Mouse (Mus musculus) hindbrain, embryonic 12.5 days (tissue): ENCODE data around the gene Maml3. TPM values are rescaled to one million over a fixed set of nuclear protein-coding genes. Genes with fewer than 3 reads are reported as not detected.

ENCODE experiments used
- ATAC-seq: fragments of 200-750 bp; cut with Nextera tagmentation; 2 replicates; pipeline ENCODE4 v1.8.0; 2017; ENCODE audit warnings: moderate TSS enrichment; ENCODE audit not compliant: low FRiP score
- H3K27ac ChIP-seq: fragments of 300-500 bp; sonication (generic); 2 replicates; pipeline ENCODE4 v1.5.1; 2016; ENCODE audit warnings: mild to moderate bottlenecking
- H3K27me3 ChIP-seq: fragments of 300-500 bp; sonication (generic); 2 replicates; pipeline ENCODE4 v1.6.1; 2016; ENCODE audit warnings: mild to moderate bottlenecking
- H3K36me3 ChIP-seq: fragments of 300-500 bp; sonication (generic); 2 replicates; pipeline ENCODE4 v1.6.1; 2016; ENCODE audit warnings: mild to moderate bottlenecking
- H3K4me1 ChIP-seq: fragments of 300-500 bp; sonication (generic); 2 replicates; pipeline ENCODE4 v1.6.1; 2016
- H3K4me2 ChIP-seq: fragments of 300-500 bp; sonication (generic); replicated peaks from 2 replicates; pipeline ENCODE4 v1.6.1; 2016; ENCODE audit warnings: mild to moderate bottlenecking
- H3K4me3 ChIP-seq: fragments of 300-500 bp; sonication (generic); 2 replicates; pipeline ENCODE4 v1.5.1; 2016; ENCODE audit warnings: mild to moderate bottlenecking
- H3K9ac ChIP-seq: fragments of 300-500 bp; sonication (generic); 2 replicates; pipeline ENCODE4 v1.6.1; 2016; ENCODE audit warnings: mild to moderate bottlenecking, moderate library complexity
- H3K9me3 ChIP-seq: fragments of 300-500 bp; sonication (generic); replicated peaks from 2 replicates; pipeline ENCODE4 v1.6.1; 2016; ENCODE audit warnings: mild to moderate bottlenecking
- WGBS: fragments of 180-500 bp; shearing (Covaris S2); methylation state at CpG from one replicate; pipeline ENCODE4 v1.1.7; 2016; 5-methylcytosine and 5-hydroxymethylcytosine counted together
- polyA plus RNA-seq: library from polyadenylated mRNA; unstranded; fragments of >200 nt; fragmentation: Nextera tagmentation; extraction: Ambion mirVana; gene quantifications from 2 replicates; pipeline ENCODE4 v1.2.1, GENCODE M21; 2016

Maml3 gene
- polyA plus RNA-seq, 1 experiment from 2014 or later: 8.3 TPM

- peak overlapping the region; percentile 64; the same call in 1 of the 2 replicates for H3K27ac ChIP-seq
- H3K9me3 ChIP-seq: no peaks in the 10 kb centered on the region
- no peak overlapping the region for H3K4me2 ChIP-seq
- peaks cover 40% of the 10 kb centered on the region for H3K4me1 ChIP-seq
- H3K4me3 ChIP-seq: no peak overlapping the region
- no peaks in the 10 kb centered on the region for H3K36me3 ChIP-seq
- 63% methylated on average over 14 of the region's 14 CpGs for WGBS
- no peaks in the 10 kb centered on the region for H3K27me3 ChIP-seq
- no peak overlapping the region; the same call in 1 of the 2 replicates for H3K9ac ChIP-seq
- ATAC-seq: peak; percentile 27; the same call in 1 of the 2 replicates
Measured at GRCm38 (mm10) chr3:51729109-51729918, 375.6 kb downstream of the Maml3 start.

GRCm38 (mm10) chr3:51728456-51728855 lies 376.4 kb downstream of the Maml3 start:
- H3K9ac ChIP-seq: no peak overlapping the region
- no peaks in the 10 kb centered on the region for H3K9me3 ChIP-seq
- no peaks in the 10 kb centered on the region for H3K36me3 ChIP-seq
- no peaks in the 10 kb centered on the region for H3K27me3 ChIP-seq
- H3K27ac ChIP-seq: peak overlapping the region; percentile 52
- no peak overlapping the region for H3K4me3 ChIP-seq
- H3K4me1 ChIP-seq: peaks cover 40% of the 10 kb centered on the region
- no peak for ATAC-seq
- 76% methylated on average over 12 of the region's 12 CpGs for WGBS
- H3K4me2 ChIP-seq: no peak overlapping the region

DNA sequence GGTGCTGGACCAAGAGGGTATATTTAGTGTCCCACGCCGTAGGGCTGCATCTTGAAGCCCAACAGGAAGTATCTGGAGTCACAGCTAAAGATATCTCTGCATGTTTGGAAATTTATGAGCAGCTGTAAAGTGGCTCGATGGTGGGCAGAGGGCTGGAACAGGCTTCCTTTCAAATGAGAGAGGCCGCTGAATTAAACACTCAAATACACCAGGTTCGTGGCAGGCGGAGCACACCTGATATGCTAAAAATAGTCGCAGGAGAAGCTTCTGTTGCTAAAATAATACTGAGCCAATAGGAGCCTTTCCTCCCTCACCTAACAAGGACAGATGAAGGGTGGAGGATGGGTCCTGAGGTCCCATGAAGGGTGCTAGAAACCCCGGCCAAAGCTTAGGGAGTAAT lies 376.9 kb downstream of the Maml3 start:
- Histone ChIP-seq H3K9ac (no peak overlapping the region), H3K4me2 (no peak overlapping the region), H3K4me3 (no peak overlapping the region), H3K9me3 (no peaks in the 10 kb centered on the region), H3K27me3 (no peaks in the 10 kb centered on the region), H3K4me1 (peaks cover 40% of the 10 kb centered on the region), H3K27ac (peak overlapping the region; percentile 52; the same call in 1 of the 2 replicates), H3K36me3 (no peaks in the 10 kb centered on the region)
- ATAC-seq: no peak
- 78% methylated on average over 8 of the region's 8 CpGs for WGBS

- Histone ChIP-seq H3K4me1 (peaks cover 35% of the 10 kb centered on the region), H3K4me2 (no peak overlapping the region), H3K36me3 (no peaks in the 10 kb centered on the region), H3K9me3 (no peaks in the 10 kb centered on the region), H3K4me3 (no peak overlapping the region), H3K27me3 (no peaks in the 10 kb centered on the region), H3K27ac (no peak overlapping the region), H3K9ac (no peak overlapping the region)
- 69% methylated on average over 3 of the region's 3 CpGs for WGBS
- ATAC-seq: no peak
Measured at GRCm38 (mm10) chr3:51727487-51727886, 377.4 kb downstream of the Maml3 start.

DNA sequence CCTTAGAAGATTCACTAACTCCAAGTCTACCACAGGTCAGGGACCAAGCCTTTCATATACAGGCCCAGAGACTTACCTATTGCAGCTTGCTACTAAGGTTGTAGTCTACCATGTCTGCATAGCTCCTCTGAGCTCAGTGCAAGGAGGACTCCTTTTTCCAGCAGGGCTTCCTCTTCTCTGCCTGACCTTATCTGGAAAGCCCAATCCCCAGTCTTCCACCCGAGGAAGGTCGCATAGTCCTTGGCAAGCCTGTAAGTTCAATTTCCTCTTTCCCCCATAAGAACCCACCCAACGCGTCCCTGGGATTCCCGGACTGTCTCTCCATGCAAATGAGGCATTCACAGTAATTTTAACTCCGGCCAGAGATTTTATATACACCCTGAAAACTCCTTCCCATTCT lies 378.6 kb downstream of the Maml3 start:
- Histone ChIP-seq H3K4me1 (peaks cover 27% of the 10 kb centered on the region), H3K4me3 (no peak overlapping the region), H3K27me3 (no peaks in the 10 kb centered on the region), H3K9ac (no peak overlapping the region), H3K27ac (no peak overlapping the region), H3K9me3 (no peaks in the 10 kb centered on the region), H3K4me2 (no peak overlapping the region), H3K36me3 (no peaks in the 10 kb centered on the region)
- WGBS: 88% methylated on average over 6 of the region's 6 CpGs
- no peak for ATAC-seq

DNA sequence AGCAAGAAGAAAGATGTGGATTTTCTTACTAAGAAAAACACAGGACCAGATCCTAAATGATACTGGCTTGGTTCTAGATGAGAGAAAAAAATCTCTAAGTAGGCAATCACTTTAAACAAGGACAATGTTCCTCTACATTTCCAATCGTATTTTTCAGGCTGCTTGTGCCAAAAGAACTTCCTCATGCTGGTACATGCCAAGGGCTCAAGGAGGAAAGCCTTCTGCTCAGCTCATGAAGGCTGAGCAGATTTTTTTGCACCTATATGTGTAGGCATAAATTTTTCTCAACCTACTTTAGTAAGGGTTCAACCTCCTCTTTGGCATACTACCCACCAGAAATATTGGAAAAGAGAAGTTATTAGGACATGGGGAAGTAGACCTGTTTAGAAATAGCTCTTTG lies 384.9 kb downstream of the Maml3 start:
- no peak overlapping the region for H3K9ac ChIP-seq
- no peak overlapping the region for H3K27ac ChIP-seq
- H3K4me2 ChIP-seq: no peak overlapping the region
- no peaks in the 10 kb centered on the region for H3K36me3 ChIP-seq
- 84% methylated on average over 1 of the region's 1 CpGs for WGBS
- H3K4me3 ChIP-seq: no peak overlapping the region
- H3K27me3 ChIP-seq: no peaks in the 10 kb centered on the region
- H3K4me1 ChIP-seq: peaks cover 3% of the 10 kb centered on the region; the same call in 1 of the 2 replicates
- no peaks in the 10 kb centered on the region for H3K9me3 ChIP-seq
- no peak for ATAC-seq

- no peak overlapping the region for H3K9ac ChIP-seq
- no peaks in the 10 kb centered on the region for H3K36me3 ChIP-seq
- 84% methylated on average over 3 of the region's 3 CpGs for WGBS
- no peaks in the 10 kb centered on the region for H3K27me3 ChIP-seq
- no peak overlapping the region for H3K4me3 ChIP-seq
- H3K4me2 ChIP-seq: no peak overlapping the region
- no peak overlapping the region for H3K27ac ChIP-seq
- H3K9me3 ChIP-seq: no peaks in the 10 kb centered on the region
- ATAC-seq: no peak
- peaks cover 3% of the 10 kb centered on the region; the same call in 1 of the 2 replicates for H3K4me1 ChIP-seq
Measured at GRCm38 (mm10) chr3:51719373-51719772, 385.5 kb downstream of the Maml3 start.

- no peaks in the 10 kb centered on the region for H3K36me3 ChIP-seq
- 61% methylated on average over 3 of the region's 4 CpGs for WGBS
Measured at GRCm38 (mm10) chr3:51717909-51718308, 387.0 kb downstream of the Maml3 start.

GRCm38 (mm10) chr3:51717455-51717854 lies 387.4 kb downstream of the Maml3 start:
- Histone ChIP-seq H3K36me3 (no peaks in the 10 kb centered on the region), H3K4me1 (peaks cover 13% of the 10 kb centered on the region), H3K27ac (no peak overlapping the region), H3K27me3 (no peaks in the 10 kb centered on the region), H3K4me3 (no peak overlapping the region), H3K9me3 (no peaks in the 10 kb centered on the region), H3K4me2 (no peak overlapping the region), H3K9ac (no peak overlapping the region)
- ATAC-seq: no peak
- WGBS: 56% methylated on average over 3 of the region's 3 CpGs

More at GRCm38 (mm10) chr3:51717909-51718308, 387.0 kb downstream of the Maml3 start:
- H3K4me3 ChIP-seq: no peak overlapping the region
- no peak overlapping the region for H3K4me2 ChIP-seq
- no peak overlapping the region for H3K27ac ChIP-seq
- peaks cover 13% of the 10 kb centered on the region for H3K4me1 ChIP-seq
- no peaks in the 10 kb centered on the region for H3K9me3 ChIP-seq
- ATAC-seq: no peak
- H3K9ac ChIP-seq: no peak overlapping the region
- H3K27me3 ChIP-seq: no peaks in the 10 kb centered on the region

GRCm38 (mm10) chr3:51714469-51714868 lies 390.4 kb downstream of the Maml3 start:
- H3K9ac ChIP-seq: no peak overlapping the region
- WGBS: 89% methylated on average over 5 of the region's 5 CpGs
- no peaks in the 10 kb centered on the region for H3K36me3 ChIP-seq
- H3K4me2 ChIP-seq: no peak overlapping the region
- H3K27ac ChIP-seq: no peak overlapping the region
- H3K4me3 ChIP-seq: no peak overlapping the region
- no peak for ATAC-seq
- no peaks in the 10 kb centered on the region for H3K27me3 ChIP-seq
- no peaks in the 10 kb centered on the region for H3K9me3 ChIP-seq
- H3K4me1 ChIP-seq: peaks cover 18% of the 10 kb centered on the region

DNA sequence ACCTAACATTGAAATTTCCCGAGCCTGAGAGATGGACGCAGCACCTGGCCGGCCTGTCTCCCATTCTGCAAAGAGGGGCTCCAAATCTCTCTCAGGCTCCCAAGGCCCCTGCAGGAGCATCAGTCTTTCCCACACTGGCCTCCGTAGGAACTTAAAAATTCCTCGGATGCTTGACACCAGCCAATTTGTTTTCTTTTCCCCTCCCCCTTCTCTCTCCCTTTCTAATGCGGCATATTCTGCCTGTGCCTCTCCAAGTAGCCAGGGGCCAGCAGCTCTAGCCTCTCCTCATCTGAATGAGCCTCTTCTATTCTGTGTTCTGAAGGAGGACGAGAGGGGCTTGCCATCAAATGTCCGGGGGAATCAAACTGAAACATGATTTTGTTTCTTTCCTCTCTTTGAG lies 391.6 kb downstream of the Maml3 start:
- H3K27ac ChIP-seq: 0 out of 2 replicates have a peak overlapping the region, but pooled peaks have one; percentile 48

GRCm38 (mm10) chr3:51712382-51712781 lies 392.5 kb downstream of the Maml3 start:
- H3K27ac ChIP-seq: no peak overlapping the region

More for the DNA sequence above, 391.6 kb downstream of the Maml3 start:
- Histone ChIP-seq H3K4me3 (no peak overlapping the region), H3K4me1 (peaks cover 24% of the 10 kb centered on the region), H3K36me3 (no peaks in the 10 kb centered on the region), H3K9ac (no peak overlapping the region), H3K9me3 (no peaks in the 10 kb centered on the region), H3K4me2 (no peak overlapping the region), H3K27me3 (no peaks in the 10 kb centered on the region)
- WGBS: 18% methylated on average over 8 of the region's 8 CpGs
- ATAC-seq: no peak

More at GRCm38 (mm10) chr3:51712382-51712781, 392.5 kb downstream of the Maml3 start:
- Histone ChIP-seq H3K9me3 (no peaks in the 10 kb centered on the region), H3K9ac (no peak overlapping the region), H3K27me3 (no peaks in the 10 kb centered on the region), H3K4me1 (peaks cover 21% of the 10 kb centered on the region), H3K36me3 (no peaks in the 10 kb centered on the region), H3K4me2 (no peak overlapping the region), H3K4me3 (no peak overlapping the region)
- WGBS: 53% methylated on average over 3 of the region's 3 CpGs
- ATAC-seq: no peak
